Mouse (Mus musculus) heart, postnatal 4 days (tissue): ENCODE data around the gene Mapk3. TPM values are rescaled to one million over a fixed set of nuclear protein-coding genes. Genes with fewer than 3 reads are reported as not detected.
"Not testable (repeated sequence)": the region's sequence is repeated elsewhere in the genome, so short reads cannot be mapped to it uniquely, and the experiment has no call there.

ENCODE experiments used
- DNase-seq: peaks from one replicate; pipeline ENCODE4 v3.0.0; 2021
- total RNA-seq, 2 experiments: library from RNA; stranded (reverse); gene quantifications; 2 replicates each; pipeline ENCODE4 v1.2.3; 2021

The Mapk3 gene
- total RNA-seq, 2 experiments from 2014 or later, result 80.3 to 90.9 TPM

DNA sequence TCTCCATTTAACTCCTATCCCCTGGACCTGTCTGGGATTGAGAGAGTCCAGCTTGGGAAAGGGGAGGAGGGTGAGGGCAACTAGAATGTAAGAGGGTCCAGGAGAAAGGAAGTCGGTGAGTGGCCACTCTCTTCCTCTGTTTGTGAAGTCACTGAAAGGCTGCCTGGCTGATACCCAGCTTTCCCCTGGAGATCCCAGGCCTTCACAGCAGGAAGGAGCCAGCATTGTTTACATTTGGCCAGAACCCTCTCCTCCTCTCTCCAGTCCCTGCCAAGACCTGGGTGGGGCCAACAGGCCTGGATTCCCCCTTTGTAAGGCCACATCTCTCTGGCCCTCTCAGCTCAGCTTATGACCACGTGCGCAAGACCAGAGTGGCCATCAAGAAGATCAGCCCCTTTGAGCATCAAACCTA, 996 bp downstream of the Mapk3 start:
- peak; percentile 85 for DNase-seq

DNA sequence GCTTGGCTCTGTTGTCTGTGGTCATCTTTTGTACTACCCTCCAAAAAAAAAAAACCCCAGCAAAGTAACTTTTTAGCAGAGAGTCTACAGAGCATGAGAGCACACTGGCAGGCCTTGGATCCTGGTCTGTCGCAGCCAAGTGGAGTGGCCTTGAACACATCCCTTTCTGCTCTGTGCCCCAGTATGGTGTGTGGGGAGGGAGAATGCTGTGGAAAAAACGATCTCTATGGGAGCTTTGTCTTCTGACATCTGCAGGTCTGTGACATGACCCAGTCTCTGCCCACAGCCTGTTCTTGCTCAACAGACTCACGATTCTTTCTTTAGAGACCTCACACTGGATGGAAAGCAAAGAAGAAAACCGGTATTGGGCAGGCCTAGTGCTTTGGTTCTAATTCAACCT, 1.6 kb downstream of the Mapk3 start:
- no peak for DNase-seq

DNA sequence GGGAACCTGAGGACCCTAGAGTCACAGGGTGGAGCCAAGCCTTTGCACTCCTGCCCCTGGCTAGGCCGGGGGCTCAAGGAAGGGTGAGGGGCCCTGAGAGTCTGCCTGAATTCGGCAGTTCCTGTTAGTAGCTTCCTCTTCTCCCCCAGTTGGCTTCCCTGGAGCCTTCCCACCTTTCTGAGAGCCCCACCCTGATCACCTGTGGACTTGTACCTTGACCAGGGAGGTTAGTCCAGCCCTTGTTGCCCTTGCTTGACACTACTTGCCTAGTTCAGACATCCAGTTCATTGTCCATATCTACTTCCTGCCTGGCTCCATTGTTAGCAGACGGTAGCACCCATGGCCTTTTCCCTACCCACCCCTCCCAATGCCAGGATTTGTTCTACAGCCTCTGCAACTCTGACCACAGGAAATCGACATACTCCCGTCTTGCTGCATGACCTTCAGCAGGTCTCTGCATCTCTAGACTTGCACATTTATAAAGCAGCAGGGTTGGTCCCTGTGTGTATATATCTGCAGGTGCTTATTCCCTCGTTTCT, 2.2 kb downstream of the Mapk3 start:
- no peak for DNase-seq

DNA sequence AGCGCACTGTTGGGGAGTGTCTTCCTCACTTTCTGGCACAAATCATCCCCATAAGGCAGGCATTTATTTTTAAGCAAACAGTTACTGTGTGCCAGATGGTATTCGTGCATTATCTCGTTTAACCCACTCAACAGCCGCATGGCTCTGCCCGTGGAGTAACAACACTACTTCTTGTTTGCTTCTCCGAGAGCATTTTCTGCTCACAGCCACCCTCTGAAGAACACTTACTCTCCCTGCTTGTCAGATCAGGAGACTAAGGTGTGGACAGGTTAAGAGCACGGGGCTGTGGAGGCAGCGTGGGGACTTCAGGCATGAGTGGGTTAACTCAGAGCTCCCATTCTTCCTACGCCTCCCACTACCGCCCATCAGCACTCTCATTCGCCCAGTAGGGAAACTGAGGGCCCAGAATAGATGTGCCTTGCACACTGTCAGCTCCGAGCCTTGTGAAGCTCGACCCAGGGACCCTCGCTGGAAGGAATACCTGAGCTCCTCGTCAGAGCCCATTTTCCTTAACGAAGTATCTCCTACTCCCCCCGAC, 3.1 kb downstream of the Mapk3 start:
- DNase-seq, result no peak

DNA sequence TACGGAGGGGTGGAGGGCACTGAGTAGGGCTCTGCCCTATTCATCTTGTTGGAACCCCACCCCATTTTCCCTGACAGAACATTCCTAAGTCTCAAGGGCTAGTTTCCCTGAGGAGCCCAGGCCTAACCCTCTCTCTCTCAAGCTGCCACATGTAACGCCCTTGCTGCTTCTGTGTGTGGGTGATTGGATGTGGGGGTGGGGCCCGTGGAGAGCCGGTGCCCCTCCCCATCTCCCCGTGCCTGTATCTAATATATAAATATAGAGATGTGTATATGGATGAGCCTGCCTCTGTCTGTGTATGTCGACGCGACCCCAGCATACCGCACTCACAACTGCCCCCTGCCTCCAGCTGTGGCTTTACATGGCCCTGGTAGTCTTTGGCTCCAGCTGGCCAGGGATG, 6.1 kb downstream of the Mapk3 start:
- no peak for DNase-seq

DNA sequence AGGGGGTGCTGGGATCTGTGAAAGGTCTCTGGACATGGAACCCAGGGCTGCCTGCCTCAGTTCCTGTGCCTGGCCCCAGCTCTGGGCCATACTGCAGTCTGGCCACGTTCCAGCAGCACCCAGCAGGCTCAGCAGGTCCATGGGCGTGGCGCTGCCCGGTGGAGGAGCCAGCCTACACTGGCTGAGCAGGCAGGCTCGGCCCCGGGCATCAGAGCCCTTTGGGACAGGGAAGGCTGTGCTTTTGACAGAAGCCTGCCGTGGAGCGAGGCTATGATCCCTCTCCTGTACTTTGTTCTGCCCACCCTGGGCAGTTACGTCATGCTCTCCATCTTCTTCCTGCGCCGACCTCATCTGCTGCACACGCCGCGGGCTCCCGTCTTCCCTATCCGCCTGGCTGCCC, 6.8 kb downstream of the Mapk3 start, which contains the start of gene Gdpd3:
TSS of gene Gdpd3 (plus strand) at position 134 of the 400 bp plus-strand sequence.
- DNase-seq, result no peak

DNA sequence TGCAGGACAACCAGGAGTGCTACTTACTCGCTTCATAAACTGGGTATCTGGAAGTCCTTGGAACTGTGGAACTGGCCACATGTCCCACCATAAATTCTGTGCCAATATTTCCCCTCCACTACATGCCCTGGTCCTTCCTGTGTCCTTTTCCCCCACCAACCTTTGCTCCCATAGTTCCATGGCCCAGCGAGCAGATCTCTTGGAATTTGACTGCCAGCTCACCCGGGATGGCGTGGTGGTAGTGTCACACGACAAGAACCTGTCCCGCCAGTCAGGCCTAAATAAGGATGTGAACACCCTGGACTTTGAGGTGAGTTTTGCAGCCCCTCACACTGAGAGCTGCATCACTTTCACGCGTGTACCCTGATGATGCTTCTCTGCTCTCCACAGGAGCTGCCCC, 7.6 kb downstream of the Mapk3 start:
- DNase-seq, result no peak

DNA sequence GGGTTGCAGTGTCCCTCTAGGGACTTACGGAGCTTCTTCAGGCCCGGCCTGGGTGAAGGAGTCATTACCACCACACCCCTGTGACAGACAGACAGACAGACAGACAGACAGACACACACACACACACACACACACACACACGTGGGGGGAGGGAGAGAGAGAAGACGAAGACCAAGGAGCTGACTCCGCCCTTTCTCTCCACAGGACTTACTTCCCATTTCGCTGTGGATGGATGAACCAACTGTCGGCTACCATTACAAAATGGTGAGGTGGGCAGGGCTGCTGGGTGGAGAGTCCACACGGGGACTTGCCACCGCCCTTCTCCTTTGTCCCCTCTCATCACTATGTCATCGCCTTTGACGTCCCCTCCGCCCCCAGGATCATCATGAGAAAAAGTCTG, 11.4 kb downstream of the Mapk3 start:
- no peak for DNase-seq

DNA sequence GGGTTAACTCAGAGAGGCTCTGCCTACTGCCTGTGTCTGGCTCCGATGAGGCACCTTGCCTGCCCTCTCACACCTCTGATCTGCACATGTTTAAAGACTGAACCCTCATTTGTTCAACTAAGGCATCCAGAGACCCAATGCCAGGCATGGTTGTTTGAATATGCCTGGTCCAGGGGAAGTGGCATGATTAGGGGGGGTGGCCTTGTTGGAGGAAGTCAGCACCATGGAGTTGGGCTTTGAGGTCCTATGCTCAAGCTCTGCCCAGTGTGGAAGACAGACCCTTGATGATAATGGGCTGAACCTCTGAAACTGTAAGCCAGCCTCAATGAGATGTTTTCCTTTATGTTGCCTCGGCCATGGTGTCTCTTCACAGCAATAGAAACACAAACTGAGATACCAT, 13.9 kb downstream of the Mapk3 start:
- DNase-seq, result no peak

DNA sequence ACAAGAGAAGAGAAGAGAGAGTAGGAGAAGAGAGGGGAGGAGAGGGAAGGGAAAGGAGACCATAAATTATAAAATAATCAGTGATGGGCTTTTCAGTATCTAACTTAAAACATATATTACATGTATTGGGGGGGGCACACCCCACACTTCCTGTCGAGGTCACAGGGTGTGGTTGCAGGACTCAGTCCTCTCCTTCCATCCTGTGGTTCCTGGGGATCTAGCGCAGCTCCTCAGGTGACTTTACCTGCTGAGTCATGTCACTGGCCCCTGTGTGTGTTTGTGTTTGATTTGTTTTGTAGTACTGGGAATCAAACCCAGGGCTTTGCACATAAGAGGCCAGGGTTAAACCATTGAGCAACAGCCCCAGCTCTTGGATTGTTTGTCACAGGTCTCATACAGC, 15.1 kb downstream of the Mapk3 start:
- DNase-seq, result no peak

DNA sequence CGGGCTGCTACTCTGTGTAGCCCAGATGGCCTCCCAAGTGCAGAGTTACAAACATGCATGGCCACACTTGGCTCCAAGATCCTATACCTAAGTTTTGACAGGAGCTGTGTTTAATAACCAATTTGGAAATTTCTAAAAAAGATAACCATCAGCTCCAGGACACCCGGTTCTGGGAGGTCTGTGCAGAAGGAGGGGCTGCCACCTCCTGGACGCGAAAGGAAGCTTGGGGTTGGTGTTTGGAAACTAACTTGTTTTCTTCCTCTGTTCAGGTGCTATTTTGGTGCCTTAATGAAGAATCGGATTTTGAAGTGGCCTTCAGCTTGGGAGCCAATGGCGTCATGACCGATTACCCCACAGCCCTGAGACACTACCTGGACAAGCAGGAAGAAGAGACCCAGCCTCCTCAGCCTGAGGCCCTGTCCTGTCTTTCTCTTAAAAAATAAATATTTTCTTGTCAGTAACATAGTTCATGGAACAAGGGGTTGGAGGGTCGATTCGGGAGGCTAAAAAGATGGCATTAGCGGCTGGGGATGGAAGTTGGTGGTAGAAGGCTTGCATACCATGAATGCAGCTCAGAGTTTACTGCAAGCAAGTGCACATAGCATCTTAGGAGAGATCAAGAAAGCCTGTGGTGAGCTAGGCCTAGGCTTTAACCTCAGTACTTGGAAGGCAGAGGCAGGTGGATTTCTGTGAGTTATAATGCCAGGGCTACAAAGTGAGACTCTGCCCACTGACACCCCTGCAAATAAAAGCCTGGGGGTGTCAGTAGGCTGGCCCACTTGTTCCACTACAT, 16.0 kb downstream of the Mapk3 start:
- no peak for DNase-seq

DNA sequence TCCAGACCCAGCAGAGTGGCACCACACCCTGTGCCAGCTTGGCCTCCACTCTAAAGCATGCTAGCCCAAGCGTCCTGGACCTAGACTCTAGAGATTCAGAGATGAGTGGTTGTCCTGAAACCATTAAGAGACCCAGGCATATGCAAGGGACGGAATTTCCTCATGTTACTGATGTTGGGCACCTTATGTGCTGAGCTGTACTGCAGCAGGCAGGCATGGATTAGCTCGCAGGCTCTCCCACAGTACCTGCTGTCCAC, 16.5 kb downstream of the Mapk3 start:
- DNase-seq, result no peak

DNA sequence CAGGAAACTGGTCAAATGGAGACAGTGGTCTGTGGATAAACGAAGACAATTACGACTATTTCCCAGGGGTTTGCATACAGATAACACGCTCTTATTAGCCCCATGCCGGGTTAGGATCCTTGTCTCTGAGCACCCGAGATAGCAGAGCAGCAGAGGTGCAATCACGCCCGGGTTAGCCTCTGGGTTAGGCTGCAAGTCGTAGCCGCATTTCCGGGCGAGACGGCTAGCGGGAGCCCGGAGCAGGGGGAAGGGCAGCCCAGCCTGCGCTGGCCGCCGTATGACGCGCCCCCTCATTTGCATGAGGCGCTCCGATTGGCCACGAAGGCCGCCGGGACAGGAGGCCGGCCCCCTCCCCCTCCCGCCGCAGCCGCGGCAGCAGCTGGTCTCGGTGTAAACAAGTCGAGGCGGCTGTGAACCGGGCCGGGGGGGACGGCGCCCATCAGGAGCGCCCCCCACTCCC, 17.2 kb downstream of the Mapk3 start, which contains the start of gene Ypel3:
TSS of gene Ypel3 (plus strand) at position 358 of the 460 bp plus-strand sequence.
- DNase-seq, result peak; percentile 95

DNA sequence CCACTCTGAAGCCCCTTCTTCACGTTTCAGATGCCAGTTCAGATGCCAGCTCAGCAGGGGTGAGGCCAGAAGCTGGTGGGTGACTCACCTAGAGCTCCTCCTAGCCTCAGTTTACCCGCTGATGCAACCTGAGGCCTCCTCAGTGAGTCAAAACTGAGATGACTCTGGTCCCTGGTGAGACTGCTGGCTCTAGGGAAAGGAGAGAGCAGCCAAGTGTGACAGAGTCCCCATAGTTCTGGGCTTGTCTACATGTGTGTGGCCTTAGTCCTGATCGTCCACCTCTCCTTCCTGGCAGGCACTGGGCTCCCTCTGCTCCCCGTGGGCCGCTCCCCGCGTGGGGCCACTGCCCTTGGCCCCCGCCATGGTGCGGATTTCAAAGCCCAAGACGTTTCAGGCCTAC, 18.1 kb downstream of the Mapk3 start:
- DNase-seq, result no peak

DNA sequence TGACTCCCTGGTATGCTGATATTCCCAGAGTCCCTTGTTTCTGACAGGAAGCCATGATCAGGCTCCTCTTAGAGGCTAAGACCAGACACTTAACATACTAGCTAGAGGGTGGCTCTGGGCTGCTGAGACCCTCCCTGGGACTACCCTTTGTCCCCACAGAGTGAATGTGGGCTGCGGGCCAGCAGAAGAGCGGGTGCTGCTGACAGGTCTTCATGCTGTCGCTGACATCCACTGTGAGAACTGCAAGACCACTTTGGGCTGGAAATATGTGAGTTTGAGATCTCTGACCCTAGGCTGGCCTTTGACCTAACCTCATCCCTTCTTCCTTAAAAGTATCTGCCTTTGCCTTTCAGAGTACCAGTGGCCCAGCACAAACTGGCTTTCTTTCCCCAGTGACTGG, 18.7 kb downstream of the Mapk3 start:
- DNase-seq, result no peak

DNA sequence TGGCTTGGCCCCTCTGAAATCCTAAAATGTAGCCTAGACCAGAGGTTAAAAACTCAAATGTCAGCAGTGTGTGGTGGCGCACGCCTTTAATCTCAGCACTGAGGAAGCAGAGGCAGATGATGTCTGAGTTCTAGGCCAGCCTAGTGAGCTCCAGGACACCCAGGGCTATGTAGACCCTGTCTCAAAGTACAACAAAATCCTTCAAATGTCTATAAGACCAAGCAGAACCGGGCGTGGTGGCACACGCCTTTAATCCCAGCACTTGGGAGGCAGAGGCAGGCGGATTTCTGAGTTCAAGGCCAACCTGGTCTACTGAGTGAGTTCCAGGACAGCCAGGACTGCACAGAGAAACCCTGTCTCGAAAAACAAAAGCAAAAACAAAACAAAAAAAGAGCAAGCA, 19.7 kb downstream of the Mapk3 start:
- not testable (repeated sequence) for DNase-seq

DNA sequence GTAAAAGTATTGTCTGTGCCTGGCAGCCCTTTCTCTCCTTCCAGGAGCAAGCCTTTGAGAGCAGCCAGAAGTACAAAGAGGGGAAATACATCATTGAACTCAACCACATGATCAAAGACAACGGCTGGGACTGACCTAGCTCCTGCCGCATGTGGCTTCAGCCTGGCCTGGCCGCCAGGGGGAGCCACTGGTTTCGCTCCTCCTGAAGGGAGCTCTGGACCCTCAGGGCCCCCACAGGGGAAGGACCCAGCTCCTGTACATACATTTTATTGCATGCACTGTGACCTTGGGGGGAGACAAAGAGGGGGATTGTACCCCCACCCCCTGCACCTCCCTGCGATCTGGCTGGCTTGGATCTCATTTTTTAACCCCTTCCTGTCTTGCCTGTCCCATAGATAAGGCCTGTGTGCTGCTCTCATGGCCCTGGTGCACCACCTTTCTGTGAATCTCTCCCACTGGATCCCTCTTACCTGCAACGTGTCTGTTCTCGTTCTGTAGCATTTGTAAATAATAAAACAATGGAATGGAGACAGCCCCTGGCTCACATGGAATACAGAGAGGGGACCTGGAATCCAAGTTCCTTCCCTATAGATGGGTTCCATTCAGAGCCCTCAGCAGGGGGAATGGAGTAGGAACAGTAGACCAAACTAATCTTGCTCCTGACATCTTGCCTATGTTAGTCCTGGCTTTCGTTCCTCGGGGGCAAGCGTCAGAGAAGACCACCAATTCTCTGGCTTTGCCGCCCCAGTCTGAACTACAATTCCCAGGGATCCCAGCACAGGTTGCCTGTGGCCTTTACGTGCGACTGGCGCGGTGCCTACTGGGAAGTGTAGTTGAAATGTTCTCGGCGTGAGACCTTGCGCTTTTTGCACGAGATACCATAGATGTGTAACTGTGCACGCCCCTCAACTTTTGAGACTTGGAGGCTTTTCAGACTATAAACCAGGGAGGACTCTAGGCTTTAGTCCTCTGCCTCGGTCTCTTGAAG, 20.9 kb downstream of the Mapk3 start:
- peak; percentile 94 for DNase-seq

DNA sequence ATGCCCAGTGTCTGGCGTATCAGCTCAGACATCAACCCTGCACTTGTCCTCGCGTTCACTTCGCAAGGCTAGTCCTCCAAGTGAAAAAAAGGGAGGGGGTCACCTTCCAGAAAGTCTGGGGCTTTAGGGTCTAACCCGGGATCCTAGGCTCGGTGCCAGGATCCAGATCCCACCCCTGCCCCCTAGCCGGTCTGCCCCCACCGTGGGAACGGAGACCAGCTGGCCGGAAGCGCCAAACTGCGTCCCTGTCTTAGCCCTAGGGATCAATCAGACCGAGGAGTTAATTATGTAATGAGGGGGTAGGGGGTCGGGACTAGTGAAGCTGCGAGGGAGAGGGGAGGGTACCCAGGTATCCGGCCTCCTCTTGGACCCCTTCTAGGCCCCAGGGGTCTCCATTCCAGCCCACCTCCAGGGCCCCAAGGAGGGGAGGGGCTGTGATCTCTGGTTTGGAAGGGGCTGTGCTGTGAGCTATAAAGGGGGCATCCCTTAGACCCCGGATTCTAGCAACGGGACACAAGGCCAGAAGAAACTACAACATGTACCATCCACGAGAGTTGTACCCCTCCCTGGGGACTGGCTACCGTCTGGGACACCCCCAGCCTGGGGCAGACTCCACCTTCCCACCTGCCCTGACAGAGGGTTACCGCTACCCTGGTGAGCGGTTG, 21.7 kb downstream of the Mapk3 start, which contains the start of gene Tbx6:
TSS of gene Tbx6 (plus strand) at position 513 of the 665 bp plus-strand sequence.
- DNase-seq, result peak; percentile 54

DNA sequence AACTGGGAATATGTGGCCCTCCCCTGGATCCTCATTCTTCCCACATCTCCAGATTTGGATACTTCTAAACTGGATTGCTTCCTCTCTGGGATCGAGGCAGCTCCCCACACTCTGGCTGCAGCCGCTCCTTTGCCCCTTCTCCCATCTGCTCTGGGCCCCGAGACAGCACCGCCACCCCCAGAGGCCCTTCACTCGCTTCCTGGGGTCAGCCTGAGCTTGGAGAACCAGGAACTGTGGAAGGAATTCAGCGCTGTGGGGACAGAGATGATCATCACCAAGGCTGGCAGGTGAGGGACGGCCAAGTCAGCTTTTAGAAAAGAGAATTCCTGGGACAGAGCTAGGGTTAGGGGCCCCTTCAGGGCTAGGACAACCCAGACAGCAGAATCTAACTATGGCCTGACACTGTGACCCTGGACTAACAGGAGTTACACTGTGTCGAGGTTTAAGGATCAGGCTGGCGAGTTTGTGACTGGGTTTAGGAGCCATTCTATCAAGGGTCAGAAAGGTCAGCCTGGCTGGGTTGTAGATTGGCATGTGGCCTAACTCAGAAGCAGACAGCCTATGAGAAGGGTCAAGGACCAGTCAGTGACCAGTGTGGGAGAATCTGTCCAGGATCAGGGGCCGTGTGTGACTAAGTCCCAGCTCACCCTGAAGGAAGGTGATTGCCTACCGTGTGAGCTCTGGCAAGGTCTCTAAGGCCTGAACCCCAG, 22.4 kb downstream of the Mapk3 start:
- peak; percentile 4 for DNase-seq

DNA sequence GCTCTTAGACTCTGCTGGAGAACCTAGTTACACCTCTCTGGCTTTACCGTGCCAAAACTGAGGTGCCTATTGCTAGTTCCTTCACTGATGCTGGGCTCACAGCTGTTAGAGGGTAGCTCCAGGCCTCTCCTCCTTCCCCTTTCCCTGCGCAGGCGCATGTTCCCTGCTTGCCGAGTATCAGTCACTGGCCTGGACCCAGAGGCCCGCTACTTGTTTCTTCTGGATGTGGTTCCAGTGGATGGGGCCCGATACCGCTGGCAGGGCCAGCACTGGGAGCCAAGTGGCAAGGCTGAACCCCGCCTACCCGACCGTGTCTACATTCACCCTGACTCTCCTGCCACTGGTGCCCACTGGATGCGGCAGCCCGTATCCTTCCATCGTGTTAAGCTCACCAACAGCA, 23.3 kb downstream of the Mapk3 start:
- peak; percentile 11 for DNase-seq

DNA sequence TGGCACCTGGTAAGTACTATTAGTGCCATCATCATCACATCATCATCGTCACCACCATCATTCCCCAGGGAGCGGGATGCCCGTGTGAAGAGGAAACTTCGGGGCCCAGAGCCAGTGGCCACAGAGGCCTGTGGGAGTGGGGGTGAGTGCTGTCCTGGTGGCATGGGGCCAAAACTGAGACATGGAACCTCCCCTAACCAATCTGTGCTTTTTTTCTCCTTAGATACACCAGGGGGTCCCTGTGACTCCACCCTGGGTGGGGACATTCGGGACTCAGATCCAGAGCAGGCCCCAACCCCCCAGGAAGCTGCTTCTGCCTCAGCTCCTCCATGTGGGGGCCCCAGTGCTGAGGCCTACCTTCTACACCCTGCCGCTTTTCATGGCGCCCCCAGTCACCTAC, 25.1 kb downstream of the Mapk3 start:
- peak; percentile 27 for DNase-seq

DNA sequence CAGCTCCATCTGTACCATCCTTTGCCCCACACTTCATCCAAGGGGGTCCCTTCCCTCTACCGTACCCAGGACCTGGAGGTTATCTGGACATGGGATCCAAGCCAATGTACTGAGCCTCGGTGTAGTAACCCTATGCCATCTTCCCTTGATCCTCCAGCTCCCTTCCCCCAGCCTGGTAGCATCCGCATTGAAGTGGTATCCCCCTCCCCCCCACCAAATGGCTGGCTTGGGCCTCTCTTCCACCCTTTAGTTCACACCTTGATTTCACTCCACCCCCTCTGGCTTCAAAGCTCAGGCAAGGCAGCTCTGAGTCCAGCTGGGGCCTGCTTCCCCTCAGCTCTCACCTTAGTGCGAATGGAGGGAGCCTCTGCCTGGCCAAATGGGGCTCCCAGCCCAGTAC, 25.7 kb downstream of the Mapk3 start:
- peak; percentile 7 for DNase-seq
